Mouse (Mus musculus) embryonic stem cell, embryonic (primary cell): Measurements from ENCODE around the gene Tjap1.

Experiments
- CTCF ChIA-PET, 4 experiments: fragments of 300-600 bp in 2 of 4; fragments of 350-600 bp in 2 of 4; sonication (Branson Sonifier 250); formaldehyde crosslinking; loops; one replicate each; lab custom pipeline; 2022; ENCODE audit warnings: inconsistent platforms in 2 of 4; lab: Charles Lee
- POLR2A ChIA-PET, 4 experiments: fragments of 300-600 bp in 2 of 4; fragments of 350-600 bp in 2 of 4; sonication (Branson Sonifier 250); formaldehyde crosslinking; loops; one replicate each; lab custom pipeline; 2022; ENCODE audit warnings: antibody characterized with exemption in 4 of 4, inconsistent platforms in 1 of 4; lab: Charles Lee

Gene Tjap1

DNA sequence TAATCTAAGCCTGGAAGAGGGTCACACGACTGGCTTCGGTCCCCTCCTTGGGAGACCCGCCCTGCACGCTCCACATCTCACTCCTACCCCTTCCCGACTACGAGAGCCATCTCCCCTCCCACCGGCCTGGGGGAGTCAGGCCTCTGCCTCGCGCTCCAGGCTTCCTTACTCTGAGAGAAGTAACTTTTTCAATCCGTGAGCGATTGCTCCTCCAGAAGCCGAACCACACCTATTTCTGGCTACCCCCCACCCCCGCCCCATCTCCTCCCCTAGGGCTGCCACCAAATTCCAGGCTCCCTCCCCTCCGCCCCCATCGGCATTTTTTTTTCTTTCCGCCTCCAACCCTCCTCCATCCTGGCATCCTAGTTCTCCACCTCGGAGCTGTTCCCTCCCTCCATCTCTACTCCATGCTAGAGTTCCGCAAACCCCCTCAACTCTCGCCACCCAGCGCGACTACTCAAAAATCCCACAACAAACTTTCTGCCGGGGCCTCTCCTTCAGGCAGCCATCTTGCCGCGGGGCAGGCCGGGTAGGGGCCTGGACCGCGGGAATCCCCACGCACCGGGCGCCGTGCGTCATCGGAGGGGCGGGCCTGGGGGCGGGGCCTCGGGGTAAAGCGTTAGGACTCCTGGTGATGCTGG is at the start of gene Tjap1:
TSS of gene Tjap1 (minus strand) at position 544 of the 641 bp plus-strand sequence.
- CTCF ChIA-PET = interaction anchor here in 3 of 4 experiments (0.5 to 2.5 kb wide), 6 partner anchors 13 to 374 kb away, joined by 3 to 10 read pairs (median 3); no protein-coding TSS in a partner anchor
- POLR2A ChIA-PET = interaction anchor here (0.6 to 7.3 kb wide), 17 partner anchors 8 to 1572 kb away, joined by 3 to 74 read pairs (median 5); partner anchors contain the start of genes Abcc10 (in 1 of the 4), Dnph1 (in 1 of the 4) and Lrrc73 (in 1 of the 4)

DNA sequence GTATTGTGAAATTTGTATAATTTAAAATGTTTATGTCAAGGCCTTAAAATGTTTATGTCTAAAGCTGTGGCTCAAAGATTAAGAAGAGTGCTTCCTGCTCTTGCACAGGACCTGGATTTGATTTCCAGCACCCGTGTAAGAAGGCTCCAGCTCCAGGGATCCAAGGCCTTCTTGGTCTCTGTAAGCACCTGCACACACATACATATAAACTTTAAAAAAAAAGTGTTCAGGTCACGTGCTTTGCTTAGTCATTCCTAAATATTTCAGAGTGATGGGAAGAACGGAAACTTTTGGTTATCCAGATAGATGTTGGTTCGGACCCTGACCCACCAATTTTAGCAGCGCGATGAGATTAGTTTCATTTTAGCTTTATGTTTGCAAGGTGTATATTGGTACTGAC is 45.9 kb upstream of the Tjap1 start:
- CTCF ChIA-PET = interaction anchor here (0.8 to 1.7 kb wide), 11 partner anchors 7 to 220 kb away, joined by 3 to 14 read pairs (median 5); partner anchors contain the start of genes Polh (in 1 of the 4), Polr1c (in 1 of the 4), Xpo5 (in 1 of the 4) and Yipf3 (in 1 of the 4)

DNA sequence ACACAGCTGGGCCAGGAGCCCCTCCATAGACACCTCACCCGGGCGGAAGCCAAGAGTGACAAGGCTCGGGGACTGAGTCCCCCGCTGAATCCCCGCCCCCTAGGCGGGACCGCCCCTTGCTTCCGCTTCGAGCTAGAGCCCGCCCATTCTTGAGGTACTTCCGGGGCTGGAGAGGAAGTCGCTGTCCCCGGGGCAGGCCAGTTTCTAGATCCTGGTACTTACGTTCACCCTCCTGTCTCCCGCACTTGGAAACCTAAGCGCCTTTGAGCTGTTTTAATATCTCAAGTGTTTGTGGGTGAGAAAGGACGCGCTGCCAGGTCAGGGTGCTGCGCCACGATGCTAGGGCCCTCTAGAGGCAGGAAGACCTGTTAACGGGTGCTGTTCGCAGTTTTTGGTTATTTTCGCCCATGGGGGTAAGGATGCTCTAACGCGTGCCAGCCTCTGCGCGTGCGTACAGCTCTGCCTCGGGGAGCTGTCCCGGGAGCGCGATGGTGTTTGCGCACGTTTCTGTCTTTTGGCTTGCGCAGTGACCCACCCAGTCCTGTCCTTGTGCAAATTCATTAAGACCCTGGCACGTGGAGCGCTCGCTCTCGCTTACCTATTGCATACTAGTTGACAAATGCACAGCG is 45.2 kb upstream of the Tjap1 start, which contains the start of gene Abcc10:
TSS of gene Abcc10 (minus strand) at position 447 of the 629 bp plus-strand sequence.
- POLR2A ChIA-PET = interaction anchor here (0.5 to 2.5 kb wide), 65 partner anchors 9 to 1267 kb away, joined by 3 to 12 read pairs (median 4); partner anchors contain the start of genes Dlk2 (in 2 of the 4), Dnph1 (in 2 of the 4), Zfp318 (in 2 of the 4) and Cnpy3 (in 1 of the 4)
- CTCF ChIA-PET = interaction anchor here (0.5 to 1.7 kb wide), 20 partner anchors 8 to 1539 kb away, joined by 3 to 14 read pairs (median 4); partner anchors contain the start of genes Polh (in 1 of the 4), Polr1c (in 1 of the 4), Tbcc (in 1 of the 4) and Xpo5 (in 1 of the 4)

More for the DNA sequence above, 45.9 kb upstream of the Tjap1 start:
- POLR2A ChIA-PET = interaction anchor here (0.6 to 2.5 kb wide), 40 partner anchors 8 to 376 kb away, joined by 3 to 12 read pairs (median 4); partner anchors contain the start of genes Dlk2 (in 2 of the 4), Zfp318 (in 2 of the 4), Dnph1 (in 1 of the 4) and Gtpbp2 (in 1 of the 4)

DNA sequence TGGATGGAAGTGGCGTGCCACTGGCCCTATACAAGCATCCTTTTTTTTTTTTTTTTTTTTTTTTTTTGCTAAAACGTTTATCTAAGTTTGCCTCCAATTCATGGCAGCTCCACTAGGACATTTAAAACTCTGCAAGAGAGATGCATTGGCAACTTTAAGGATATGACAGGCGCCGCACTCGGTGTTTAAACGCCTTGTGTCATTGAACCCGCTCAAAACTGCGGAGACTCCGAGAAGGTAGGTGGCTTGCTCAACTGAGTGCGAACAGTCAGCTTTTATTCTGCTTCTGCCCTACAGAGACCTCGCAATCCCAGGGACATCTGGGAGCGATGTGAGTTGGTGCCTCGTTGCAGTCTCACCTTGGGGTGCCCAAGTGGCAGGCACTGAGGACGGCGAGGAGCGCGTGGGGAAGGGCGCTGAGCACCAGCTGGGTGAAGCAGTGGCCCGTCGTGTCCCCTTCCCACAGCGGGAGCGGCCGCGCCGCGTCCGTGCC is 44.6 kb upstream of the Tjap1 start:
- ChIA-PET CTCF (interaction anchor here (0.6 to 1.7 kb wide), 14 partner anchors 9 to 580 kb away, joined by 3 to 14 read pairs (median 4); partner anchors contain the start of genes Cnpy3 (in 1 of the 4), Polh (in 1 of the 4), Tbcc (in 1 of the 4) and Xpo5 (in 1 of the 4)), POLR2A (interaction anchor here (0.5 to 2.5 kb wide), 54 partner anchors 9 to 1267 kb away, joined by 3 to 12 read pairs (median 4); partner anchors contain the start of genes Dlk2 (in 2 of the 4), Dnph1 (in 2 of the 4), Zfp318 (in 2 of the 4) and Cnpy3 (in 1 of the 4))

DNA sequence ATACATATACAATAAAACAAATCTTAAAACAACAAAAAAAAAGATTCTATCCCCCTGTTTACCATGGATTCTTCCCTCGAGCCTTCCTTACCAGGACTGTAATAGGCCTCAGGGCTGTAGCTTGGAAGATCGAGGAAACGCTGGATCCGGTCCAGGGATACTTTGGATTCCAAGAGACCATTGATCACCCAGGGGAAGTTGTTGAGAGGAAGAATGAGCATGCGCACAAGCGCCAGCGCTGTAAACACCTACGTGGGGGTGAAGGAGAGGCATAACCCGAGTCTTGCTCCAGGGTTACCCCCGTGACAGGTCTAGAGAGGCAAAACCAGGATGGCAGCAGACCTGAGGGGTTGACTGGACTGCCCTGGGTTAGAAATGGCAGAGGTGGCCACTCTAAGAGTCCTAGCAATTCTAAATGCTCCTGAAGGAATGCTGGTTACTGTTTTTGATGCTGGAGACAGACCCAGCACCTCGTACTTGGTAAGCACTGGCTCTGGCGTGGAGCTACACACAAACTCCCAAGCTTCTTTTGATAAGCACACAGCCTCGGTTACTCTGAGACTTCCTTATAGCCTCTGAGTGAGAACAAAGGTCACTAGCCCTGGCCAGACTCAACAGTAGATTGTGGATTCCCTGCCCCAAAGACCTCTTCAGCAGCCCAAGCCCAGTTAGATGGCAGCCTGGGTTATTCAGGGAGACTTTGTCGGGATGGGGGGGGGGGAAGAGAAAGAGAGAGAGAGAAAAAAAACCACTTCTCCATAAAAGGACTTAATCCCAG is 39.4 kb upstream of the Tjap1 start:
- ChIA-PET POLR2A (interaction anchor here in 2 of 4 experiments (0.8 to 1.2 kb wide), 4 partner anchors 13 to 269 kb away, joined by 3 to 5 read pairs (median 3); partner anchors contain the start of gene Crip3 (in 1 of the 2)), CTCF (interaction anchor here in 1 of 4 experiments (0.7 kb wide), 1 partner anchor 50 kb away, joined by 3 read pairs; no protein-coding TSS in a partner anchor)

DNA sequence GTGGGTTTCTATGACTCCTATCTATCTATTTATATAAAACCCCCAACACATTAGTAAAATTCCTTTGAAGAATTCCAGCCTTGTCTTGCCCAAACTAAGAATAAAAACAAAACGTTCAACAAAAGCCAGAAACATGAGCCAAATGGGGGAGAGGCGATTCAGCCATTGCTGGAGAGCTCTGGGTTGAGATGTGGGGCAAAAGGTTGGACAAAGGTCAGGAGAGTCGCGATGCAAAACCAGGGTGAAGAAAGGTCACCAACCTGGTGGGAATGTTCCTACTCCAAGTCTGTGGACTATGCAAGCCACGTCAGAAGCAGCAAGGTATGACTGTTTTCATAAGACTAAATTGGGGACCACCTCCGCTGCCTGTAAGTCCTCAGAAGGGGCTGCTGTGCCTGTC is 37.7 kb upstream of the Tjap1 start:
- ChIA-PET POLR2A (interaction anchor here in 1 of 4 experiments (1.1 kb wide), 1 partner anchor 12 kb away, joined by 4 read pairs; no protein-coding TSS in a partner anchor), CTCF (no interaction called here)

DNA sequence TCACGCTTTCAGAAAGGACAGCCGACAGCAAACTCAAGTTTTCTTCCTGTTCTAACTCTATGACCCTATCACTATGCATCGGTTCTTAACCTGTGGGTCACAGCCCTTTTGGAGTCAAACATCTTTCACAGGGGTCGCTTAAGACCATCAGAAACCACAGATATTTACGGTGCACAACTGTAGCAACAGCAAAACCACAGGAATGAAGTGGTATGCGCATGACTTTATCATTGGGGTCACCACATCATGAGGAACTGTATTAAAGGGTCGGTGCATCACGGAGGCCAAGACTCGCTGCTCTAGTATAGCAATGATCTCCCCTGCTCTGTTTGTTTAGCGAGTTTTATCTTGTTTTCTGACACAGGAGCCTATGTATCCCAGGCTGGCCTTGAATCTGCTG is 33.0 kb upstream of the Tjap1 start:
- POLR2A ChIA-PET = interaction anchor here in 2 of 4 experiments (0.6 to 1.7 kb wide), 7 partner anchors 9 to 123 kb away, joined by 3 to 5 read pairs (median 4); partner anchors contain the start of gene Abcc10 (in 1 of the 2)
- CTCF ChIA-PET = interaction anchor here in 1 of 4 experiments (0.6 kb wide), 1 partner anchor 495 kb away, joined by 5 read pairs; no protein-coding TSS in a partner anchor

DNA sequence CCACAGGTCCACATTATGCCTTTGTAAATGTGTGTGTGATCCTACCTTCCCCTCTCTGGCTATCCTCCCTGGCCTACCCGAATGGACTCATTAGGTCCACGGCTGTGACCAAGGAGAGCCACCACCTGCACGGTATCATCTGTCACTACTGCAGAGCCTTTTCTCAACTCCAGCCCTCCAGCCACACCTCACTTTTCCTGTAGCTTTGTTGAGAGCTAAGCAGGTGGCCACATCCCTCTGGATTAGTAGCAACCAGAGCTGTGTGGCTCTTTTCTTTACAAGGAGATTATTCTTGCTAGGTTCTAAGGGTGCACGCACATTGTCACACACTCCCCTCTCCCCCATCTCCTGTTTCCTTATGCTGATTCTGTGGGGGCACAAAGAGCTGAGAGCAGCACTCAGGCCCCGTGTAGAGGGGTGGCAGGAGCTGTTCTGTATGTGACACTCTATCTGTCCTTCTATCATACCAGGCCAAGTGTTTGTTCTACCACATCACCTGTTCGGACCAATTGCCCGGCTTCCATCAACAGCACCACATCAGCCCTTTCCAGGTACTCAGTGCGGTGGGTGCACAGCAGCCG is 30.4 kb upstream of the Tjap1 start:
- ChIA-PET POLR2A (no interaction called here), CTCF (no interaction called here)

DNA sequence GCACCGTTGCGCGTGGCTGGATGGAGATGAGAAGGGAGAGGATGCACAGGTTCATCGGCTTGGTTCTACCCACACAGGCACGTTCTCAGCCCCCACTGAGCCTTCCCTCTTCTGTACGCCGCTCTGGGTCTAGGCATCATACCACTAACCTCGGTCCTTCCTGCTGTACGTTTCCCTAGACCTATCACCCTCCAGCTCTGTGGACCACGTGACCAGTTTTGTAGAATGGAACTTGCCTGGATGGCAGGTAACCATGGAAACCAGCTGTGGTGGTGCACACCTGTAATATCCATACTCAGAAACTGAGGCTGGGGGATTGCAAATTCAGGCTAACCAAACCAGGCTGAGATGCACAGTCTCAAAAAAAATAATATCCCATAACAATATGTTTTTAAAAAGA is 27.7 kb upstream of the Tjap1 start:
- CTCF ChIA-PET = interaction anchor here in 1 of 4 experiments (1.2 kb wide), 1 partner anchor 45 kb away, joined by 5 read pairs; no protein-coding TSS in a partner anchor
- POLR2A ChIA-PET = interaction anchor here in 2 of 4 experiments (0.6 to 1.3 kb wide), 5 partner anchors 15 to 580 kb away, joined by 3 to 5 read pairs (median 3); partner anchors contain the start of genes Abcc10 (in 1 of the 2) and Tbcc (in 1 of the 2)

DNA sequence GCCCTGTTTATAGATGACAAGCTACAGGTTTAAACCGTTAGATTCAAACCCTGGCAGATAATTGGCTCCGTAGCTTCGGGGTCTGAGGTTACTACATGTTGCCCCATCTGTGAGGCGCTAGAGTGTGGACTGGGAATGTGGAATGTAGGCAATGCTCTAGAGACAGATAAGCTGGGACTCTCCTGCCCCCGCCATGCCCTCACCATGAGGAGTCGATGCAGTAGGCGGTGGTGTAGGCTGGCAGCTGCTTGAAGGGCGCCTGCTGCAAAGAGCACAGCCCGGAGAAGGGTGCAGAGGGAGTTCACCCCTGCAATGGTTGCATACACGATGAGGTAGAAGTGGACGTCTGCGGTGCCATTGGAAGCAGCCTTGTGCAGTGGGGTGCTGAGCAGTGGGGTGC is 27.0 kb upstream of the Tjap1 start:
- CTCF ChIA-PET = interaction anchor here in 2 of 4 experiments (0.6 to 1.2 kb wide), 2 partner anchors 44 to 624 kb away, joined by 5 to 6 read pairs; no protein-coding TSS in a partner anchor
- POLR2A ChIA-PET = interaction anchor here in 1 of 4 experiments (0.9 to 1.2 kb wide), 5 partner anchors 12 to 52 kb away, joined by 3 to 5 read pairs (median 3); partner anchors contain the start of gene Abcc10

DNA sequence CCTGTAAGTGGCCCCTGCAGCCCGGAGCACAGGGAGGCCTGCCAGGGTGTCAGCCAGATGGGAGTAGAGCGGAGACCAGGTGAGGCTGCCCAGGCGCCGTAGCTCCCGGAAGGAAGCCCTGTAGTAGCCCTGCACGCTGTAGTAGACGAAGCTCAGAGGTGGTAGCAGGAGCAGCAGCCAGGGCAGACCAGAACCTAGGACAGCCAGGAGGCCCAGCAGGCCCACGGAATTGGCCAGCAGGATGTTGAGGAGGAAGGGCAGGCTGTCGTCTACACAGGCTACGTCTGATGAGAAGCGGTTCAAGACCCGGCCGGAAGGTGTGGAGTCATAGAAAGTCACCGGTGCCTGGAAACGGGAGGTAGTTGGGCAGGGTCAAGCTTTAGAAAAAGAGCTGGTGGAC is 24.1 kb upstream of the Tjap1 start:
- CTCF ChIA-PET = interaction anchor here in 2 of 4 experiments (0.5 to 0.8 kb wide), 3 partner anchors 64 to 215 kb away, joined by 4 to 7 read pairs (median 6); no protein-coding TSS in a partner anchor
- POLR2A ChIA-PET = interaction anchor here in 2 of 4 experiments (1.0 to 2.3 kb wide), 4 partner anchors 8 to 197 kb away, joined by 3 to 9 read pairs (median 4); no protein-coding TSS in a partner anchor

DNA sequence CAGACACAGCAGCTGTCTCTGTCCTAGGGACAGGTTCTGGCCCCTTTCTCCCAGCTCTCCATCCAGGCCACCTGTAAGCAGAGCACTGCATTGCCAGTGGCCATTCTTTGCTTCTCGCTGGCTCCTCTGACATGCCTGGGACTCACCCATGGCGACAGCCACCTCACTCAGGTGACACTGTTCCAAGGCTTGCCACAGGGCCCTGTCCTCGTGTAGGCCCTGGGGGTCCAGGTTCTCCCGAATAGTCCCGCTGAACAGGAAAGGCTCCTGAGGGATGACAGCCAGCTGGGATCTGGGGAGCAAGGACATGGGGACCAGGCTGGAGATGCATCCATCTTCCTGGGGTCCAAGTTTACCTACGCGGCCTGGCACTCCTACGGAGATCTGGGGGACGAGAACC is 21.4 kb upstream of the Tjap1 start:
- CTCF ChIA-PET = interaction anchor here in 2 of 4 experiments (1.2 to 2.0 kb wide), 2 partner anchors 24 to 67 kb away, joined by 3 to 4 read pairs; partner anchors contain the start of gene Abcc10 (in 1 of the 2)
- POLR2A ChIA-PET = interaction anchor here in 2 of 4 experiments (0.6 to 1.1 kb wide), 4 partner anchors 10 to 265 kb away, joined by 3 to 4 read pairs (median 3); no protein-coding TSS in a partner anchor

DNA sequence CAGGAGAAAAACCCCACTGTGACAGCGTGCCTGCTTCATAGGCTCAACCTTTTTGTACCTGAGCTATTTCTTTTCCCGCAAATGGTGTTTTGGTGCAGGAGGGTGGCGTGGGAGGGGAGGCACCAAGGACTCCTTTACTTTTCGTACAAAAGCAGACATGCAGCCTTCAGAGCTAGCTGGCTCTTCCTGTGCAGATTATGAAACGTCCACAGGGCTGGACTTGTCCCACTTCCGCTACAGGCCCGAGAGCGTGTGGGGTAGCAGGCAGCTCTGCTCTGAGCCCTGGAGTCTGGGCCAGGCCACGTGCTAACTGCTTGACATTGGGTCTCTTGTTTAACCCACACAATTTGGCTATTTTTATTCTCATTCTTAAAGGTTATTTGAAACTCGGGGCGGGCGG is 19.1 kb upstream of the Tjap1 start:
- POLR2A ChIA-PET = interaction anchor here in 2 of 4 experiments (0.7 to 2.8 kb wide), 21 partner anchors 12 to 152 kb away, joined by 3 to 16 read pairs (median 3); partner anchors contain the start of genes Abcc10 (in 2 of the 2), Polr1c (in 1 of the 2) and Yipf3 (in 1 of the 2)
- CTCF ChIA-PET = interaction anchor here (0.6 to 2.1 kb wide), 5 partner anchors 14 to 1220 kb away, joined by 3 to 8 read pairs (median 3); no protein-coding TSS in a partner anchor

DNA sequence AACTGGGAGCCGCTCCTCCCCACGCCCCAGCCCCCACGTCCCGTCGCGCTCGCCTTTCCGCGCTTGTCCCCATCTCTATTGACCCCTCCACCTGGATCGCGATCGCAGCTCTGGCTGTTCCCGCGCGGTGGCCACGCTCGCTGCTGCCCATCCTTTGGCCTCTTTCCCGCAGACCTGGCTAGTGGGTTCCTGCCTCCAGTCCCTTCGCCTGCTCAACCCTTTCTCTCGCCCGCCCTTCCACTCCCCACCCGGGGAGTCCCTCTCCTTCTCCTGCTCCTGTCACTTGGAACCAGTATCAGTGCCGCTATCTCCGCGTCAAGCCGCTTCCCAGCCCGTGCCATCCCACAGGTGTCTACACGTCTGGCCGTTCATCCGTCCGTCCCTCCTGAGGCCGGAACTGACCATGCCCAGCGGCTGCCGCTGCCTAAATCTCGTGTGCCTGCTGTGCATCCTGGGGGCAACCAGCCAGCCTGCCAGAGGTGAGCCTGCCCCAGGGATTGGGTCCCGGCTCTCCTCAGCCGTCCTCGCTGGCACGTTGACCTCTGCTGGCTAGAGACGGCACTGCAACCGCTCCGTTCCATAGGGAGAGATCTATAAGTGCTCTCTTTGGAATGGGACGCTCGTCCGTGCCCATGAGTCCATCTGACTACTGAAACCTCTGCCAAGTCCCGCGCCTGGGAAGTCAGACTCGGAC is 15.5 kb upstream of the Tjap1 start:
- CTCF ChIA-PET = interaction anchor here (0.5 to 4.8 kb wide), 12 partner anchors 12 to 223 kb away, joined by 3 to 24 read pairs (median 3); no protein-coding TSS in a partner anchor
- POLR2A ChIA-PET = interaction anchor here (0.6 to 4.0 kb wide), 13 partner anchors 10 to 203 kb away, joined by 3 to 15 read pairs (median 5); no protein-coding TSS in a partner anchor
